Mouse (Mus musculus) gastrocnemius, adult 2 months (tissue): ENCODE measurements around the gene Phf23. TPM values are rescaled to one million over a fixed set of nuclear protein-coding genes. Genes with fewer than 3 reads are reported as not detected.

ENCODE experiments used
- DNase-seq: peaks from one replicate; pipeline ENCODE4 v3.0.0; 2022
- H3K27ac ChIP-seq: fragments of 200-600 bp; 2 replicates; pipeline ENCODE4 v1.8.1; 2022; ENCODE audit warnings: mild to moderate bottlenecking
- H3K4me3 ChIP-seq: fragments of 200-600 bp; 2 replicates; pipeline ENCODE4 v1.8.1; 2022; ENCODE audit warnings: mild to moderate bottlenecking, moderate library complexity
- CTCF ChIP-seq: fragments of 200-600 bp; IDR thresholded peaks from 2 replicates; pipeline ENCODE4 v1.8.1; 2022; ENCODE audit warnings: antibody characterized with exemption, mild to moderate bottlenecking, moderate library complexity
- intact Hi-C: fragments of 180-260 bp; cut with DNase I; formaldehyde crosslinking; loops from one replicate; pipeline ENCODE4 v1.15.1; 2025
- total RNA-seq, 2 experiments: library from RNA; stranded (reverse); gene quantifications; 2 replicates each; pipeline ENCODE4 v1.2.3; 2021

The Phf23 gene
- total RNA-seq, 2 experiments from 2014 or later, result 19.2 to 21.8 TPM

- DNase-seq, result no peak
- Histone ChIP-seq H3K4me3 (peak overlapping the region; percentile 98), H3K27ac (peak overlapping the region; percentile 100)
- intact Hi-C loops, result loop anchor here (10.0 kb wide), 3 partner anchors 330 to 650 kb away; partner anchors contain the start of genes Cd68, Kdm6b, Mpdu1 and Rnf167
- TF ChIP-seq CTCF, result peak; percentile 1; the same call in 1 of the 2 replicates
Measured at GRCm38 (mm10) chr11:69994401-69995090, 1.0 kb upstream of the Phf23 start.

DNA sequence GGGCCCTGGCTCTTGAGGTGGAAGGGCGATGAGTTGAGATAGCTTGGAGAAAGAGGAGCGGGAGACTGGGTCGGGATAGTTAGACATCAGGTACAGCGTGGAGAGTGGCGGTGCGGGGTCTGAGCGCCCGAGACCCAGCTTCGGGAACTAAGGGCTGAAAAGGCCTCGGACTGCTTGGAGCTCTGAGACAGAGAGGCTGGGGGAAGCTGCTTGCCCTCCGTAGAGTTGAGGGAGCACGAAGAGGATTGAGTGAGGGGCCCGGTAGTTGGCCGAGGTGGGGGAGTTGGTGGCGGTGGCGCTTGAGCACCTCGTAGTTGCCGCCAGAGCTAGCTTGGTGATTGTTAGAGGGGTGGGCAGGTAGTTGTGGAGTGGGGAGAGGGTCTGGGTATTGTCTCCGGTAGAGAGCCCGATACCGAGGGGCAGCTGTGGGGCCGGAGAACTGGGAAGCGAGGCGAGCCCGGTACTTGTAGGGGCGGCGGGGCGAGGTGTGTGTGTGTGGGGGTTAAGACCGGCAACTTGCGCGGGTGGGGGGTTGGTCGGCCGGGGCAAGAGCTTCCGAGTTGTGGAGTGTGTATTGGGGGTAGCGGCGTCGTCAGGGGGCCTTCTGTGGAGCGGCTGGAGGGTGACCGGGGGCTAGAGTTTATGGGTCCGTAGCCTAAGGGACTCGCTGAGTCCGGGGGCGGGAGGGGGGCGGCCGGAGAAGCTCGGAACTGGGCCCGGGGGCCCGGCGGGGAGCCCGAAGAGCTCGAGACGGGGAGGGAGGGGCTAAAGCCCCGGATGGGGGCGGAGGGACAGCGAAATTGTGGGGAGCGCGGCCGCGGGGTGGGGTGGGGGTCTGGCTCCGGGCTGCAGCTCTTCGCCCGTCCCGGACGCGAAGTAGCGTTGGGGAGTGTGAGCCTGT, 834 bp downstream of the Phf23 start:
- intact Hi-C loops, result loop anchor here (10.0 kb wide), 3 partner anchors 332 to 648 kb away; partner anchors contain the start of genes Cd68, Kdm6b, Mpdu1 and Rnf167
- Histone ChIP-seq H3K27ac (peak overlapping the region; percentile 100), H3K4me3 (peak overlapping the region; percentile 98)
- peak; percentile 82 for DNase-seq
- TF ChIP-seq CTCF, result no peak

- Histone ChIP-seq H3K27ac (peak overlapping the region; percentile 100), H3K4me3 (peak overlapping the region; percentile 98)
- no peak for TF ChIP-seq CTCF
- peak; percentile 97 for DNase-seq
- intact Hi-C loops, result loop anchor here (10.0 kb wide), 3 partner anchors 332 to 648 kb away; partner anchors contain the start of genes Cd68, Kdm6b, Mpdu1 and Rnf167
Measured at GRCm38 (mm10) chr11:69997070-69997509, 1.5 kb downstream of the Phf23 start.

DNA sequence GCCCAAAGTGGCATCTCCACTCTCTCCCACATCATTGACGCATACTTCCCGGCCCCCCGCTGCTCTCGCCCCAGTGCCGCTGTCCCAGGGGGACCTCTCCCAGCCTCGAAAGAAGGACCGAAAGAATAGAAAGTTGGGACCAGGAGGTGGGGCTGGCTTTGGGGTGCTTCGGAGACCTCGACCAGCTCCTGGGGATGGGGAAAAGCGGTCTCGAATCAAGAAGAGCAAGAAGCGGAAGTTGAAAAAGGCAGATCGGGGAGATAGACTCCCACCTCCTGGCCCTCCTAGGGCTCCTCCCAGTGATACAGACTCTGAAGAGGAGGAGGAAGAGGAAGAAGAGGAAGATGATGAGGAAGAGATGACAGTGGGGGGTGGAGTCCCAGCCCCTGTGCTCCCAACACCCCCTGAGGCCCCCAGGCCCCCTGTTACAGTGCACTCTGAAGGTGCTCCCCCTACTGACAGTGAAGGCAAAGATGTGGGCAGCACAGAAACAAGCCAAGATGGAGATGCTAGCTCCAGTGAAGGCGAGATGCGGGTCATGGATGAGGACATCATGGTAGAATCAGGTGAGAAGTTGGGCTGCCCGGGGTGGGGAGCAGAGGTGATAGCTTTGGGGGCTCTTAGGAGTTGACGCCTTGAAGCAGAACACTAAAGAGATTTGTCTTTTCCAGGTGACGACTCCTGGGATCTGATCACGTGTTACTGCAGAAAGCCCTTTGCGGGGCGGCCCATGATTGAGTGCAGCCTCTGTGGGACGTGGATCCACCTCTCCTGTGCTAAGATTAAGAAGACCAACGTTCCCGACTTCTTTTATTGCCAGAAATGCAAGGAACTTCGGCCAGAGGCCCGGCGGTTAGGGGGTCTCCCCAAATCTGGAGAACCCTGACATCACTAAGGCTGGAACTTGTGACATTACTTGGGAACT, 3.3 kb downstream of the Phf23 start:
- no peak overlapping the region for H3K4me3 ChIP-seq
- intact Hi-C loops, result loop anchor here (10.0 kb wide), 3 partner anchors 334 to 646 kb away; partner anchors contain the start of genes Cd68, Kdm6b, Mpdu1 and Rnf167
- peak overlapping the region; percentile 100 for H3K27ac ChIP-seq
- no peak for DNase-seq
- TF ChIP-seq CTCF, result peak; percentile 22; the same call in 1 of the 2 replicates

DNA sequence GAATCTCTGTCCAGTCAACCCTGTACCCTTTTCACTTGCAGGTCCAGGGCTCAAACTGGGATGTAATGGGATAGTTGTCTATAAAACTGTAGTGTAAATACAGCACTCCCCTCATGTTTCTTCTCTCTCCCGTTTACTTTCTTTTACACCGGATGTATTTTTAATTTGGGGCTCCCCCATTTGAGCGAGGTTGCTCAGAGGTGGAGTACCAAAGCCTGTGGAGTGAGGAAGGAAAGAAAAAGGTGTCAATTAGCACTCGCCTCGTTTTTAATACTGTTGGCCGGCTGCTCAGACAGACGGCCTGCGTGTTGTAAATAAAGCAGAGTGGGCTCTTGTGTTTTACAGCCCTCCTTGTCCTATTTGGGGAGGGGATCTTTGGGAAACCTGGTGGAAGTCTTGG, 4.1 kb downstream of the Phf23 start:
- Histone ChIP-seq H3K27ac (peak overlapping the region; percentile 100), H3K4me3 (no peak overlapping the region)
- no peak for DNase-seq
- intact Hi-C loops, result loop anchor here (5.0 to 10.0 kb wide), 4 partner anchors 67 to 645 kb away; partner anchors contain the start of genes Cd68, Kdm6b, Mpdu1 and Rnf167
- no peak for TF ChIP-seq CTCF

- intact Hi-C loops, result loop anchor here (5.0 kb wide), 1 partner anchor 68 kb away; no protein-coding TSS in a partner anchor
- Histone ChIP-seq H3K4me3 (peak within 1 kb of the TSS; percentile 86), H3K27ac (peak within 1 kb of the TSS; percentile 100)
- DNase-seq, result peak; percentile 94
- TF ChIP-seq CTCF, result no peak
Measured at GRCm38 (mm10) chr11:70000396-70000898, 4.9 kb downstream of the Phf23 start, which contains the start of gene Dvl2. Gene Dvl2, plus strand, starts transcription at chr11:70000595.

DNA sequence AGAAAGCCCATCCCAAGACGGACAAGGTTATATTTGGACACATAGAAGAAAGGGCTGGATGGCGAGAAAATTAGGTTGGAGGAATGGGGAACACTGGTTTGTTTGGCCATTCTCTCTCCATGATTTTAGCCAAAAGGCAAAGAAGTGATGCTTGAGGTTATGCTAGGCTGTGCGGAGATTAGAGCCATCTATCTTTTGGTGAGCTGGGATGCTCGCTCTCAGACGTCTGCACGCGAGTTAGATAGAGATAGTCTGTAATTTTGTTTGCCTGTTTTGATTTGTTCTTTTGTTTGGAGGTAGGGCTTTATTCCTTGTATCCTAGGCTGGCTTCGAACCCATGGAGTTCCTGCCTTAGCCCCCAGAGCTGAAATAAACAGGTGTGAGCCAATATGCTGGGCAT, 5.6 kb downstream of the Phf23 start:
- H3K4me3 ChIP-seq, result peak overlapping the region; percentile 86
- intact Hi-C loops, result loop anchor here (5.0 kb wide), 1 partner anchor 69 kb away; no protein-coding TSS in a partner anchor
- no peak for DNase-seq
- TF ChIP-seq CTCF, result no peak
- H3K27ac ChIP-seq, result peak overlapping the region; percentile 100

GRCm38 (mm10) chr11:70001865-70002264, 6.3 kb downstream of the Phf23 start:
- H3K27ac ChIP-seq, result no peak overlapping the region
- intact Hi-C loops, result loop anchor here (5.0 kb wide), 1 partner anchor 70 kb away; no protein-coding TSS in a partner anchor
- DNase-seq, result no peak
- TF ChIP-seq CTCF, result peak; percentile 52
- peak overlapping the region; percentile 86 for H3K4me3 ChIP-seq

GRCm38 (mm10) chr11:70002471-70002870, 6.9 kb downstream of the Phf23 start:
- intact Hi-C loops, result loop anchor here (5.0 kb wide), 1 partner anchor 70 kb away; no protein-coding TSS in a partner anchor
- DNase-seq, result no peak
- Histone ChIP-seq H3K27ac (no peak overlapping the region), H3K4me3 (no peak overlapping the region)
- no peak for TF ChIP-seq CTCF

GRCm38 (mm10) chr11:70005521-70005920, 9.9 kb downstream of the Phf23 start:
- H3K27ac ChIP-seq, result no peak overlapping the region
- intact Hi-C loops, result no loop called here
- no peak overlapping the region for H3K4me3 ChIP-seq
- TF ChIP-seq CTCF, result peak; percentile 52
- DNase-seq, result no peak

GRCm38 (mm10) chr11:70010033-70010432, 14.5 kb downstream of the Phf23 start:
- intact Hi-C loops, result no loop called here

More at GRCm38 (mm10) chr11:70010033-70010432, 14.5 kb downstream of the Phf23 start:
- H3K4me3 ChIP-seq, result no peak overlapping the region
- H3K27ac ChIP-seq, result no peak overlapping the region
- no peak for DNase-seq
- TF ChIP-seq CTCF, result no peak
